Comparison of ENCODE assay signal across 11 mouse cellular contexts in genomic region chr5:115018813-115019212, GRCm38 (mm10). TPM values are rescaled to one million over a fixed set of nuclear protein-coding genes. Genes with fewer than 3 reads are reported as not detected.
A peak's percentile ranks its signal among the peaks of the same experiment; 100 is the strongest.
DNase-seq lines count a peak whose midpoint lies in the region; ATAC-seq and TF ChIP-seq lines count a peak whose summit lies in the region.
"Had no signal": no experiment of that assay in that cellular context is flagged by ENCODE, and none has a peak within 500 bp of the region (broad histone marks: within the 10 kb centered on the region; RNA-seq: fewer than 3 reads in every experiment).

No protein-coding gene starts in this region.

- H3K9me3 ChIP-seq in G1E (replicated peaks), result no peaks in the 10 kb centered on the region
- no peaks in the 10 kb centered on the region for H3K9me3 ChIP-seq in heart, embryonic 15.5 days (replicated peaks)
- no peaks in the 10 kb centered on the region for H3K9me3 ChIP-seq in lung, embryonic 15.5 days
- H3K9me3 ChIP-seq: midbrain, embryonic 12.5 days had no signal

- H3K4me2 ChIP-seq in heart, embryonic 15.5 days, result peak overlapping the region; percentile 38; the same call in 1 of the 2 replicates
- 0 out of 2 replicates have a peak overlapping the region, but pooled peaks have one; percentile 1 for H3K4me2 ChIP-seq in lung, embryonic 15.5 days
- H3K4me2 ChIP-seq: midbrain, embryonic 12.5 days had no signal

- no peak for TF ChIP-seq POLR2A in heart, adult 2 months (IDR thresholded peaks at IDR 0.05; ENCODE audit: insufficient read depth, low read depth, low read length)

- peak overlapping the region; percentile 21; the same call in 1 of the 2 replicates for H3K27ac ChIP-seq in heart, adult 2 months
- H3K27ac ChIP-seq in heart, embryonic 15.5 days, result peak overlapping the region; percentile 74
- 0 out of 2 replicates have a peak overlapping the region, but pooled peaks have one; percentile 29 for H3K27ac ChIP-seq in lung, embryonic 15.5 days
- H3K27ac ChIP-seq: midbrain, embryonic 12.5 days had no signal

- no peaks in the 10 kb centered on the region for H3K27me3 ChIP-seq in heart, adult 2 months (ENCODE audit: control insufficient read depth, insufficient read depth, low read length)
- no peaks in the 10 kb centered on the region for H3K27me3 ChIP-seq in G1E (ENCODE audit: insufficient read depth, low read length)
- no peaks in the 10 kb centered on the region for H3K27me3 ChIP-seq in heart, embryonic 15.5 days
- H3K27me3 ChIP-seq in lung, embryonic 15.5 days, result no peaks in the 10 kb centered on the region
- H3K27me3 ChIP-seq: midbrain, embryonic 12.5 days had no signal

- H3K9ac ChIP-seq in heart, adult 2 months (ENCODE audit: low read depth, low read length), result peak overlapping the region; percentile 59; the same call in 1 of the 2 replicates
- H3K9ac ChIP-seq in heart, embryonic 15.5 days, result peak overlapping the region; percentile 40; the same call in 1 of the 2 replicates
- H3K9ac ChIP-seq in lung, embryonic 15.5 days, result no peak overlapping the region
- H3K9ac ChIP-seq: midbrain, embryonic 12.5 days had no signal

- TF ChIP-seq EP300 in heart, adult 2 months (IDR thresholded peaks at IDR 0.05; ENCODE audit: insufficient read depth, low read depth, low read length), result no peak

- DNase-seq in heart, adult 2 months, result peak in 1 of 2 experiments; percentile 19
- no peak for DNase-seq in heart, postnatal 36 days
- DNase-seq in G1E (ENCODE audit: low spot score), result no peak
- DNase-seq in spleen, adult 18-20 months, result no peak
- no peak for DNase-seq in layer of hippocampus, adult 9-10 months (ENCODE audit: low spot score)
- DNase-seq in ovary, postnatal 14 days (ENCODE audit: low spot score), result no peak

- H3K4me1 ChIP-seq in heart, adult 2 months (ENCODE audit: control insufficient read depth, insufficient read depth, low read length), result peaks cover 18% of the 10 kb centered on the region
- H3K4me1 ChIP-seq in G1E (ENCODE audit: insufficient read depth, low read depth, low read length), result peaks cover 66% of the 10 kb centered on the region
- peaks cover 49% of the 10 kb centered on the region for H3K4me1 ChIP-seq in heart, embryonic 15.5 days (replicated peaks)
- H3K4me1 ChIP-seq in lung, embryonic 15.5 days, result peaks cover 48% of the 10 kb centered on the region

- H3K79me2 ChIP-seq in heart, adult 2 months (replicated peaks; ENCODE audit: control insufficient read depth, insufficient read depth, low read length), result peaks cover 18% of the 10 kb centered on the region

- no peak overlapping the region for H3K4me3 ChIP-seq in heart, adult 2 months
- peak overlapping the region; percentile 53; the same call in 1 of the 2 replicates for H3K4me3 ChIP-seq in G1E (ENCODE audit: low read depth, low read length)
- peak overlapping the region; percentile 19; the same call in 1 of the 2 replicates for H3K4me3 ChIP-seq in heart, embryonic 15.5 days
- no peak overlapping the region for H3K4me3 ChIP-seq in lung, embryonic 15.5 days
- H3K4me3 ChIP-seq: midbrain, embryonic 12.5 days had no signal

- ATAC-seq in G1E (ENCODE audit: extremely low read depth, insufficient number of reproducible peaks, low FRiP score, poor library complexity, severe bottlenecking), result no peak
- ATAC-seq in heart, embryonic 15.5 days (replicated peaks; ENCODE audit: insufficient number of reproducible peaks, insufficient read depth, low FRiP score, low read depth), result no peak
- no peak for ATAC-seq in lung, embryonic 15.5 days (ENCODE audit: borderline replicate concordance, extremely low read depth, low FRiP score, low TSS enrichment)
- ATAC-seq: CD4-positive, CD25-positive, alpha-beta regulatory T cell, adult 4 months had no signal

- peaks cover 30% of the 10 kb centered on the region for H3K36me3 ChIP-seq in heart, adult 2 months (ENCODE audit: control insufficient read depth, insufficient read depth, low read length)
- H3K36me3 ChIP-seq in G1E (replicated peaks), result peaks cover 35% of the 10 kb centered on the region
- H3K36me3 ChIP-seq in heart, embryonic 15.5 days, result no peaks in the 10 kb centered on the region; the same call in 1 of the 2 replicates
- no peaks in the 10 kb centered on the region for H3K36me3 ChIP-seq in lung, embryonic 15.5 days
- H3K36me3 ChIP-seq: midbrain, embryonic 12.5 days had no signal

- WGBS in heart, adult 2 months, result 6% methylated on average over 4 of the region's 4 CpGs
- 21% methylated on average over 4 of the region's 4 CpGs for WGBS in heart, embryonic 15.5 days
- 43% methylated on average over 4 of the region's 4 CpGs for WGBS in lung, embryonic 15.5 days

- no peak for TF ChIP-seq CTCF in heart, adult 2 months (IDR thresholded peaks at IDR 0.05)
- no peak for TF ChIP-seq CTCF in G1E (IDR thresholded peaks at IDR 0.05; ENCODE audit: low read depth, low read length)

- intact Hi-C loops in heart, adult 2 months (cut with DNase I), result no loop called here
- intact Hi-C loops in heart, postnatal 36 days (cut with DNase I), result no loop called here

RNA-seq across cellular contexts. Expression of gene Sppl3, which starts 7.9 kb away (rescaled TPM):
- total RNA-seq in heart, adult 2 months (2021), result 10 to 100 TPM; 32.0 to 32.2 TPM
- polyA plus RNA-seq in heart, adult 2 months (2012; rRNA removed), result 40.8 and 47.9 TPM in 2 replicates
- total RNA-seq in heart, postnatal 36 days (2021), result 10 to 100 TPM; 33.0 to 35.8 TPM
- total RNA-seq in G1E (2014; fragmentation: Nextera tagmentation), result 53.9 and 69.2 TPM in 2 replicates
- total RNA-seq in G1E (2017), result 31.8 and 35.9 TPM in 2 replicates
- polyA plus RNA-seq in G1E (2012), result 29.5 and 33.9 TPM in 2 replicates
- polyA plus RNA-seq in heart, embryonic 15.5 days (2015; fragmentation: Nextera tagmentation; extraction: Ambion mirVana), result 17.8 and 22.4 TPM in 2 replicates
- polyA plus RNA-seq in lung, embryonic 15.5 days (2015; fragmentation: Nextera tagmentation; extraction: Ambion mirVana), result 19.0 and 25.2 TPM in 2 replicates

RNA-seq across cellular contexts. Expression of gene Hnf1a, which starts 47.9 kb away (rescaled TPM):
- total RNA-seq in heart, adult 2 months (2021), result not detected
- not detected in 2 replicates for polyA plus RNA-seq in heart, adult 2 months (2012; rRNA removed)
- total RNA-seq in heart, postnatal 36 days (2021), result not detected
- total RNA-seq in G1E (2014; fragmentation: Nextera tagmentation) (not detected in 2 replicates), G1E (2017) (0.38 TPM in 1 of 2 replicates, not detected in the other)
- polyA plus RNA-seq in G1E (2012), result 0.02 TPM in 1 of 2 replicates, not detected in the other
- polyA plus RNA-seq in heart, embryonic 15.5 days (2015; fragmentation: Nextera tagmentation; extraction: Ambion mirVana), result 0.15 and 0.39 TPM in 2 replicates
- polyA plus RNA-seq in lung, embryonic 15.5 days (2015; fragmentation: Nextera tagmentation; extraction: Ambion mirVana), result 0.15 TPM in 1 of 2 replicates, not detected in the other
- total RNA-seq: hematopoietic stem cell, adult 5-6 weeks had no signal

Comparison
In these comparisons a context has a peak if more than half of its experiments do, and no peak if none do; other contexts are left out.
1. H3K4me3 ChIP-seq: peak in G1E (single experiment) and heart, embryonic 15.5 days (single experiment); none in heart, adult 2 months (single experiment) and lung, embryonic 15.5 days (single experiment).
2. H3K27ac ChIP-seq: peak in every context shown above with its lines; median percentile 74 in heart, embryonic 15.5 days; 29 in lung, embryonic 15.5 days; 21 in heart, adult 2 months.